Mouse (Mus musculus) thymus, adult 2 months (tissue): Measurements from ENCODE around the gene Aplp2.

Experiments
- CTCF ChIP-seq: fragments of 200-500 bp; IDR thresholded peaks from 2 replicates; pipeline ENCODE4 v1.5.1; 2012; ENCODE audit warnings: mild to moderate bottlenecking, control low read depth, low read length, moderate library complexity, borderline replicate concordance; ENCODE audit not compliant: control insufficient read depth, poor library complexity, insufficient read depth; ENCODE audit errors: extremely low read depth
- POLR2A ChIP-seq: fragments of 200-500 bp; IDR thresholded peaks from 2 replicates; pipeline ENCODE4 v1.6.1; 2012; ENCODE audit warnings: mild to moderate bottlenecking, low read length, control low read depth, moderate library complexity; ENCODE audit not compliant: control insufficient read depth, poor library complexity, insufficient read depth; ENCODE audit errors: extremely low read depth

DNA sequence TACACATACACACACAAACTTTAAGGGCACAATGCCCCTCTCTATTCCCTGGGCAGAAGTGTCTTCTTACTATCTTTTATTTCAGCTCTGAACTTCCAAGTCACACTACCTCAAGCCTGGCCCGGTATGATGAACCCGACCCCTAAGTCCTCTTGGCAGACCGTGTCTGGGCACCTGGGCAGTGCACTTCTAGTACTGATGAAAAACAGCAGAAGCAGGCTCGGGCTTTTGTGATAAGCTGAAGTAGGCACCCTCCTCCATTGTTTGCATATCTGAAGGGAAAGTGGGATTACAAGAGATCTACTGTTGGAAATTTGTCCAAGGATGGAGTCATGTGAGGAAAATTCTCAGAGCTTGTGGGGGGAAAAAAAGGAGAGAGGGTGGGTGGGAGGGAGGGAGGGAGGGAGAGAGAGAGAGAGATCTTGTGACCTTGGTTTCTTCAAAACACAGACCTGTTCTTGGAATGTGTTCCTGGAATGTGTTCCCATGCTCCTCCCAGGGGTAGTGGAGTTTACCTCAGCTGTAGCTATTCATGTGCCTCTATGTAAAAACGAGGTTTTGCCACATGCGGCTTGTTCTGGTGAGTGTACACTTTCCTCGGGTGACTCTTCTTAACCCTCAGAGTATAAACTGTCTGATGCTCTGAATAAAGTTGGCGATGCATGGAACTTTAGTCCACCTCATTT, 29.1 kb upstream of the Aplp2 start:
- no peak for TF ChIP-seq CTCF
- no peak for TF ChIP-seq POLR2A
